Mouse (Mus musculus) kidney, adult 2 months (tissue): ENCODE results near the gene Ip6k2. TPM values are rescaled to one million over a fixed set of nuclear protein-coding genes. Genes with fewer than 3 reads are reported as not detected.

Experiments used
- DNase-seq: peaks from one replicate; pipeline ENCODE4 v3.0.0; 2021
- H3K27ac ChIP-seq: fragments of 200-500 bp; 2 replicates; pipeline ENCODE4 v1.5.1; 2012; ENCODE audit warnings: low read depth, low read length, control low read depth, inconsistent platforms; ENCODE audit not compliant: insufficient read depth
- H3K27me3 ChIP-seq: fragments of 200-500 bp; replicated peaks from 2 replicates; pipeline ENCODE4 v1.6.1; 2012; ENCODE audit warnings: mild to moderate bottlenecking, moderate library complexity, low read length, inconsistent platforms; ENCODE audit not compliant: control insufficient read depth, insufficient read depth
- H3K36me3 ChIP-seq: fragments of 200-500 bp; 2 replicates; pipeline ENCODE4 v1.6.1; 2012; ENCODE audit warnings: mild to moderate bottlenecking, moderate library complexity, low read length, inconsistent platforms; ENCODE audit not compliant: control insufficient read depth, insufficient read depth
- H3K4me1 ChIP-seq: fragments of 200-500 bp; 2 replicates; pipeline ENCODE4 v1.6.1; 2011; ENCODE audit warnings: low read length; ENCODE audit not compliant: control insufficient read depth, insufficient read depth
- H3K4me3 ChIP-seq: fragments of 200-500 bp; 2 replicates; pipeline ENCODE4 v1.5.1; 2011; ENCODE audit warnings: mild to moderate bottlenecking, low read depth, low read length, control low read depth; ENCODE audit not compliant: insufficient read depth
- CTCF ChIP-seq: fragments of 200-500 bp; conservative IDR thresholded peaks from 2 replicates; pipeline ENCODE4 v1.5.1; 2011; ENCODE audit warnings: low read depth, mild to moderate bottlenecking, control low read depth, low read length, moderate library complexity, mixed read lengths; ENCODE audit not compliant: insufficient read depth, insufficient read length
- POLR2A ChIP-seq: fragments of 200-500 bp; IDR thresholded peaks from one replicate; pipeline ENCODE4 v1.6.1; 2011; ENCODE audit warnings: low read depth, low read length, control low read depth
- WGBS: fragments of 180-500 bp; shearing (Covaris S2); methylation state at CpG from one replicate; pipeline ENCODE4 v1.1.7; 2018; 5-methylcytosine and 5-hydroxymethylcytosine counted together
- polyA plus RNA-seq: library from polyadenylated mRNA; depleted of rRNA; stranded (reverse); fragments of >200 nt; gene quantifications from 2 replicates; pipeline ENCODE4 v1.2.3, GENCODE M21; 2012; rRNA removed

Ip6k2 gene
- polyA plus RNA-seq: 68.3 and 78.0 TPM in 2 replicates

GRCm38 (mm10) chr9:108783548-108784463, at the start of gene Ip6k2:
Gene Ip6k2, plus strand, starts transcription at chr9:108783796.
- 0 out of 2 replicates have a peak, but pooled peaks have one; percentile 0 for TF ChIP-seq CTCF
- peak; percentile 29 for TF ChIP-seq POLR2A
- H3K4me1 ChIP-seq: peaks cover 46% of the 10 kb centered on the region
- WGBS: under 1% methylated on average over 56 of the region's 56 CpGs
- peak within 1 kb of the TSS; percentile 100 for H3K4me3 ChIP-seq
- peak; percentile 98 for DNase-seq
- H3K27me3 ChIP-seq: no peaks in the 10 kb centered on the region
- peak within 1 kb of the TSS; percentile 87 for H3K27ac ChIP-seq
- H3K36me3 ChIP-seq: no peaks in the 10 kb centered on the region

- H3K27ac ChIP-seq: no peak overlapping the region
- DNase-seq: no peak
- no peaks in the 10 kb centered on the region for H3K27me3 ChIP-seq
- TF ChIP-seq CTCF (no peak), POLR2A (no peak)
- H3K4me1 ChIP-seq: no peaks in the 10 kb centered on the region
- no peaks in the 10 kb centered on the region for H3K36me3 ChIP-seq
- H3K4me3 ChIP-seq: no peak overlapping the region
These were observed 49.0 kb upstream of the Ip6k2 start for GRCm38 (mm10) chr9:108734626-108735025.

- DNase-seq: no peak
- no peaks in the 10 kb centered on the region for H3K27me3 ChIP-seq
These were observed 44.4 kb upstream of the Ip6k2 start for GRCm38 (mm10) chr9:108739239-108739638.

GRCm38 (mm10) chr9:108740062-108740461, 43.5 kb upstream of the Ip6k2 start:
- Histone ChIP-seq H3K36me3 (peaks cover 1% of the 10 kb centered on the region), H3K27me3 (no peaks in the 10 kb centered on the region), H3K4me1 (no peaks in the 10 kb centered on the region), H3K4me3 (no peak overlapping the region), H3K27ac (no peak overlapping the region)
- TF ChIP-seq CTCF (no peak), POLR2A (no peak)
- peak; percentile 21 for DNase-seq
- WGBS: 91% methylated on average over 1 of the region's 1 CpGs

More at GRCm38 (mm10) chr9:108739239-108739638, 44.4 kb upstream of the Ip6k2 start:
- H3K27ac ChIP-seq: no peak overlapping the region
- H3K4me1 ChIP-seq: no peaks in the 10 kb centered on the region
- TF ChIP-seq POLR2A: no peak
- no peak for TF ChIP-seq CTCF
- no peaks in the 10 kb centered on the region; the same call in none of the 2 replicates for H3K36me3 ChIP-seq
- H3K4me3 ChIP-seq: no peak overlapping the region
- WGBS: 61% methylated on average over 3 of the region's 3 CpGs

GRCm38 (mm10) chr9:108742048-108742447, 41.5 kb upstream of the Ip6k2 start:
- 86% methylated on average over 9 of the region's 9 CpGs for WGBS
- peaks cover 3% of the 10 kb centered on the region for H3K36me3 ChIP-seq
- H3K27ac ChIP-seq: no peak overlapping the region
- DNase-seq: no peak
- TF ChIP-seq POLR2A: no peak
- no peak for TF ChIP-seq CTCF
- H3K4me1 ChIP-seq: peaks cover 2% of the 10 kb centered on the region; the same call in 1 of the 2 replicates
- no peak overlapping the region for H3K4me3 ChIP-seq
- H3K27me3 ChIP-seq: no peaks in the 10 kb centered on the region

- H3K4me1 ChIP-seq: peaks cover 11% of the 10 kb centered on the region; the same call in 1 of the 2 replicates
- H3K36me3 ChIP-seq: peaks cover 3% of the 10 kb centered on the region
- peak overlapping the region; percentile 49; the same call in 1 of the 2 replicates for H3K27ac ChIP-seq
- DNase-seq: peak; percentile 47
- H3K4me3 ChIP-seq: no peak overlapping the region
- H3K27me3 ChIP-seq: no peaks in the 10 kb centered on the region
- TF ChIP-seq POLR2A (no peak), CTCF (no peak)
- WGBS: 71% methylated on average over 14 of the region's 14 CpGs
These were observed 36.6 kb upstream of the Ip6k2 start for GRCm38 (mm10) chr9:108746876-108747499.

- 92% methylated on average over 3 of the region's 3 CpGs for WGBS
- no peak overlapping the region for H3K4me3 ChIP-seq
- H3K27ac ChIP-seq: no peak overlapping the region
- H3K27me3 ChIP-seq: no peaks in the 10 kb centered on the region
- TF ChIP-seq CTCF: no peak
- no peak for TF ChIP-seq POLR2A
- peaks cover 3% of the 10 kb centered on the region for H3K36me3 ChIP-seq
- DNase-seq: no peak
- peaks cover 11% of the 10 kb centered on the region; the same call in 1 of the 2 replicates for H3K4me1 ChIP-seq
These were observed 35.9 kb upstream of the Ip6k2 start for GRCm38 (mm10) chr9:108747694-108748093.
